Mouse (Mus musculus): Measurements from ENCODE around the gene Ptgfrn. TPM values are rescaled to one million over a fixed set of nuclear protein-coding genes. Genes with fewer than 3 reads are reported as not detected.

The Ptgfrn gene
- polyA plus RNA-seq, 1 experiment from 2014 or later = 4.0 TPM

Other genes with a start within 250 kb of the Ptgfrn start
- 6.9 and 7.0 TPM in 2 replicates for gene Trim45, start 188.1 kb downstream of the Ptgfrn start, polyA plus RNA-seq (2015; fragmentation: Nextera tagmentation; extraction: Ambion mirVana)
- gene Ttf2, start 140.6 kb downstream of the Ptgfrn start, polyA plus RNA-seq (2015; fragmentation: Nextera tagmentation; extraction: Ambion mirVana) = 13.7 and 16.9 TPM in 2 replicates
- 0.05 and 0.08 TPM in 2 replicates for gene Cd101, start 80.7 kb downstream of the Ptgfrn start, polyA plus RNA-seq (2015; fragmentation: Nextera tagmentation; extraction: Ambion mirVana)
- gene Cd2, start 177.7 kb upstream of the Ptgfrn start, polyA plus RNA-seq (2015; fragmentation: Nextera tagmentation; extraction: Ambion mirVana) = not detected in 2 replicates